Mouse (Mus musculus) fat pad, adult 2 months (tissue): ENCODE measurements at regions not wholly inside any gene's neighbourhood (a gene's known extent, or its start where the extent isn't known, plus 50 kb on each side); places are given as distances from the start of the nearest gene placed in this dataset.

Experiments used
- DNase-seq: peaks from one replicate; pipeline ENCODE4 v3.0.0-alpha.2; 2011; ENCODE audit warnings: low read depth, low spot score; ENCODE audit errors: extremely low read depth

GRCm38 (mm10) chr1:154999501-155000131 is 99.8 kb downstream of the Ier5 start:
- DNase-seq, result no peak

GRCm38 (mm10) chr1:154995778-154996390 is 103.6 kb downstream of the Ier5 start:
- no peak for DNase-seq

- no peak for DNase-seq
Observed at GRCm38 (mm10) chr1:154993927-154994856, 105.2 kb downstream of the Ier5 start.

- DNase-seq, result no peak
Observed at GRCm38 (mm10) chr1:154983325-154983724, 99.0 kb upstream of the Cacna1e start.

GRCm38 (mm10) chr1:154982836-154983235 is 98.5 kb upstream of the Cacna1e start:
- DNase-seq, result no peak

GRCm38 (mm10) chr1:154981687-154982086 is 97.4 kb upstream of the Cacna1e start:
- DNase-seq, result no peak

- DNase-seq, result no peak
Observed at GRCm38 (mm10) chr1:154975732-154976131, 91.4 kb upstream of the Cacna1e start.

GRCm38 (mm10) chr1:154961271-154961670 is 77.0 kb upstream of the Cacna1e start:
- DNase-seq, result no peak

GRCm38 (mm10) chr1:154956625-154957031 is 72.3 kb upstream of the Cacna1e start:
- no peak for DNase-seq

GRCm38 (mm10) chr1:154952679-154953078 is 68.4 kb upstream of the Cacna1e start:
- no peak for DNase-seq
